Mouse (Mus musculus) thymus, postnatal 10 days (tissue): ENCODE data around the gene Klhl35.

ENCODE experiments used
- DNase-seq, 2 experiments: peaks; one replicate each; pipeline ENCODE4 v3.0.0; 2021; ENCODE audit warnings: low spot score in 2 of 2

Klhl35 gene

DNA sequence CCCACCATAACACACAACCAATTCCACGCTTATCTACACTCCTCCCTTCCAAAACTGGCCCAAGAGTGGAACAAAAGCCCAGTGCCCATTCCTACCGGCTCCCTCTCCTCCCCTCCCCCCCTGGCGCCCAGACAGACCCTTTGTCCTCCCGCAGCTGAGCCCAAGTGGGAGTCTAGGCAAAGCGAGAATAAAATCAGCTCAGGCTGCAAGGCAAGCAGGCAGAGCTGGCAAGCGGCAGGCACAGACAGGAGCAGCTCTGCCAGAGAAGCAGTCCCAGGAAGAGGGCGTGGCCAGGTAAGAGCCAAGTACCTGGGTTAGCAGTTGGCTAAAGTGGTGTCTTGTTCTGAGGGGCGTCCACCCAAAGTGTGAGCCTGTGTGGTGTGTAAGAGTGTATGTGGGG is at the start of gene Klhl35:
TSS of gene Klhl35 (plus strand) at position 194 of the 400 bp plus-strand sequence.
- DNase-seq, result no peak

DNA sequence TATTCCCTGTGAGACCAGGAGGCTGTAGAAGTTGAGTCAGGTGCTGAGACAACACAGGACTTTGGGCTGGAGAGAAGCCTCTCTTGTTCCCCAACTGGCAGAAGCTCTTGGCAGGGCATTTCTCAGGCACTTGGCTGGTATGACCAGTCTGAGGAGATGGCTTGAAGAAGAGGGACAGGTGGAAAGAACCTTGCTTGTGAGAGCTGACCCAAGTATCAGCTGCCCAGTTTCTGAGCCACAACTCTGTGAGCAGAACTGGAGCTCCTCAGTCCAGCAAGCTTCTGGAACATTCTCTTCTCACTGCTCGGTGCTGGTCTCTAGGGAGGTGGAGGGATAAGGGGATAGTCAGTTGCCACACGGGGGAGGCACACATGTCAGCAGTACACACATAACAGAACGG is 46.5 kb upstream of the Klhl35 start:
- DNase-seq, result no peak

DNA sequence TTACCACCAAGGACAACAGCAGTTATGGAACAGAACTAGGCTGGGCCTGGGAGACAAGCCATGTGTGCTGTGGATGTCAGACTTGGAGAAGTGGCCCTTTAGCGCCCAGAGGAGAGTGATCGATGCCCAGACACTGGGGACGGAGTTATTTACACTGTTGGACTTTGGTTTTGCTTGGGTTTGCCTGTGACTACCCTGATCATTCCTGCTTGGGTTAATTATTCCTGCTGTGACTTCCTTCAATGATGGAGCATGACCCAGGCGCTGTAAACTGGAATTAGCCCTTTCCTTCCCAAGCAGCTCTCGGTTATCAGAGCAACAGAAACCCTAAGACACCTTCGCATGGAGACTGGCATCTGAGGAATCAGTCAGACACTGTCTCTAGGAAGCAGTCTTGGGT is 44.8 kb upstream of the Klhl35 start:
- no peak for DNase-seq

DNA sequence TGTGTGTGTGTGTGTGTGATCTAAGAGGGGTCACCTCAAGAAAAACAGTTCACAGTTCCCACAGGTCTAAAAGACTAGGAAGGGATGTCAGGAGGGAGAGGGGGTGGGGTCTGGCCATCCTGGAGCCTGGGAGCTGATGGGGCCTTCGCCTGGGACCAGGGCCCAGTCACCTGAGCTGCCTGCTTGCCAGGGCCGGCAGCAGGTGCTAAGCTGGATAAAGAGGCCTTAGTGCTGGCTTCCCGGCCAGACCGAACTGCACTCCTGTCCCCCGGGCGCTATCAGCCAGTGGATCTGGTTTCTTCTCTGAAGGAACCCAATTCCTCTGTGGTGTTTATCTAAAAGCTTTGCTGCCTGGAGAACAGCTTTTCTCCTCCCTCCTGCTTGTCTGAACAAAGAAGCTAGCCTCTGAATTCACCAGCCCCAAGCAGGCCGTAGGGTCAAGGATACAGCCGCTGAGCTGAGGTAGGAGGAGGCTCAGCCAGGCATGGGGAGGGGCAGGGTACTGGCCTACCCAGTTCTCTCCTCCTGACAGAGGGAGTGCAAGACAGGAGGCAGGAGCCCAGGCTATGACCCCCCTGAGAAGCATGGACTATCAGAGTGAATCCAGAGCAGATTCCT is 41.2 kb upstream of the Klhl35 start:
- no peak for DNase-seq

DNA sequence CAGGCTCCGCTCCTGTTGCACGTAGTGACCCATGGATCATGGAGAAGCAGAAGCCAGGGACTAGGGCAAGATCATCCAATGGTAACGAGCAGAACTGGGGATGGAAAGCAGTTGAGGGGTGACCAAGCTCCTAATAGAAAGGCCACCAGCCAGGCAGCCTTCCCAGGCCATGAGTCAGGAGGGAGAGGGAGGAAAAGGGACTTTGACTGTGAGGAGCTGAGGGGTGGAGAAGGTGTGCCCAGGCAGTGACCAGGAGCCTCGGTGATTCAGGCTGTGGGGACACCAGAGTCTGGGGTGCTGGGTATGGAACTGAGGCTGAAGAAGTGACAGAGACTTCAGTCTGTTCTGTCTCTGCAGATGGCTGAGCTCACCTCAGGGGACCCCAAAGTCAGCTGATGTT is 40.1 kb upstream of the Klhl35 start:
- DNase-seq, result no peak

DNA sequence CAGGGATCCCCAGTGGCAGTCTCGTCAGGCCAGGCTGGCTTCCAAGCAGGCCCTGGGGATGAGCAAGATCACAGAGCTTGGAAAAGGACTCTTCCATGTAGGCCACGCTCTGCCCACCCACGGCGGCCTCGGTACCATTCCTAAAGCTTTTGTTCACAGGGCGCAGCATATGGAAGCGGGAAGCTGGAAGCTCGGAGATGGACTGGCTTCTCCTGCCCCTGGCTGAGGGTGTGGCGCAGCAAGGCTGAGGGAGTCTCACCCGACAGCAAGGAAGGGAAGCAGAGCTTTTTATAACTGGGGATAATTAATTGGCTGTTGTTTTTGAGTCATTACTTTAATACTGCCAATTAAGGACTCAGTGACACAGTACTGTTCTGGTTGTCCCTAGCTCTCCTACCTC is 38.8 kb upstream of the Klhl35 start:
- DNase-seq, result no peak

DNA sequence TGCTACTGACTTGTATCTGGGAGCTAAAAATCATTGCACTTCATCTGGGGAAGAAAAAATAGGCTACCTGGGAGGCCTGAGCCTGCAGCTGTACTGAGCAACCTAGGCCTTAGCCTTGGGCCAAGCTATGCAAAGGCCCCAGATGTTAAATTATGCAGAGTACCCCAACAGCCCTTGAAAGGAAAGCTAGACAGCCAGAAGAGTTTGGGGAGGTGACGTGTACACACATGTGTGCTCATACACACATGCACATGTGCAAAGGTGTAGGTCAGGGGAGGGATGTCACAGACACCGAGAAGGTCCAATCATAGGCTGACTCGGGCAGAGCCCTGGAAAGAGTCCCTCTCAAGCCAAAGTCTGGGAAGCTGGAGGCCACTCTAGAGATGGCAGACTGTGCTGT is 37.8 kb upstream of the Klhl35 start:
- DNase-seq, result no peak

DNA sequence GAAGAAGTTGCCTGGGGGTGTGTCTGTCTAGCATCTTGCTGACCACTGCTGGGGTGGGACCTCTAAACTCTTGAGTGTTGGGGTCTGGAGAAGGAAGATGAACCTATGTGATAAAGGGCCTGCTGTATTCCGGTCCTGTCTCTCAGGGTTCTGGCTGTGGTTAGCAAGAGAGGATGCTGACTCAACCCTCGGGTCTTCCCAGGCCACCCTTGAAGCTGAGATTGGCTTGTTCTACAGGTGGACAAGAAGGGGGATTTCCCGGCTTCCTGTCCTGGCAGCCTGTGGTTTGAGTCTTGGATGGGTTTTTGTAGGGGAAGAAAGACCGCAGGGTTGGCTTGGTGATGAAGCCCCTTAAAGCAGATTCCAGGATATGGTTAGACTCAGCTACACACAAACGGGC is 37.0 kb upstream of the Klhl35 start:
- no peak for DNase-seq

DNA sequence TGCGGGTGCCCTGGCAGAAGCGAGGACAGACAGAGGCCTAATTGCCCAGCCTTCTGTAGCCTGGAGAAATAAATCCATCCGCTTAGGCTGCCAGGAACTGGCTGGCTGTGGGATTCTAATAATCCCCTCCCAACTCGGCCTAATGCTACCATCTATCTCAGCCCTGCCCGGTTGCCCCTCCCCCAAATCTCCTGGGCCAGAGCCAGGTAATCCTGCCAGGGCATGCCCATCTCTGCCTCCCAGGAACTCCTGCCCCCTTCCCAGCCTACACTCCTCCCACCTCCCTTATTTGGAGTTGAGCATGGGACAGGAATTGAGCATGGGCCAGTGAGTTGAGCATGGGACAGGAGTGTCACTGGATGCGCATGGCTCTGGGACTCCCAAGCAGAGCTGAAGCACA is 36.0 kb upstream of the Klhl35 start:
- no peak for DNase-seq

DNA sequence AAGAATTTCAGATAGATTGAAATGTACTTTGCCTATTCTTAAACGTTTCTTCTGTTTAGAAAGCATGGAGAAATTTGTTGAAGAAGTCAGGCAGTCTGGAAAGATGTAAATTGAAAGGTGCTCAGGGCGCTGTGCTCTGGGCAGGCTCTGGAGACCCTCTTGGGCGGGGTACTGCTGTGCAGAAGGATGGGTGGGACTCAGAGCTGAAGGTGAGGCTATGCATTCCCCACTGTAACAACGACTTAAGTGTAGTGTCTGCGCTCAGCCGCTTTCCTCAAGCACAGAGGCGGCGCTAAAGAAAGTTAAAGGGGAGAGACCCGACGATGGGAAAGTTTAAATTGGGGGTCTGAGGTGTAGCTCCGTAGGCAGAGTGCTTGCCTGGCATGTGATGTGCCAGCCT is 35.6 kb upstream of the Klhl35 start:
- DNase-seq, result no peak

DNA sequence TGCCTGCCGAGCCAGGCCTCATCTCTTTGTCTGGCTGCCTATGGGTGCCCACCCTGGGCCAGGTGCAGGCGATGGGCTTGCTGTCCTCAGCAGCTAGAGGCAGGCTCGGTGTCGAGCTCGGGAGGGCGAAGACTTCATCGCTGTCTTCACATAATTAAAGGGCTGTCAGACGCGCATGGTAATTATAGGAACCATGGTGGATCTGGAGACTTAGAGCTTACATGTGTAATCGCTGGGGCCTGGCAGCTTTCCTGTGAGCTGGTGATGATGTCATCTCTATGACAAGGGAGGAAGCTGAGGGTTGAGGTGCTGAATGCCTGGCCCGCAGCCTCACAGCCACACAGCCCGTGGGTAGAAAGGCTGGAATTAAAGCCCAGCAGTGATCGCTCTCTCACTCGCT is 33.6 kb upstream of the Klhl35 start:
- DNase-seq, result no peak

DNA sequence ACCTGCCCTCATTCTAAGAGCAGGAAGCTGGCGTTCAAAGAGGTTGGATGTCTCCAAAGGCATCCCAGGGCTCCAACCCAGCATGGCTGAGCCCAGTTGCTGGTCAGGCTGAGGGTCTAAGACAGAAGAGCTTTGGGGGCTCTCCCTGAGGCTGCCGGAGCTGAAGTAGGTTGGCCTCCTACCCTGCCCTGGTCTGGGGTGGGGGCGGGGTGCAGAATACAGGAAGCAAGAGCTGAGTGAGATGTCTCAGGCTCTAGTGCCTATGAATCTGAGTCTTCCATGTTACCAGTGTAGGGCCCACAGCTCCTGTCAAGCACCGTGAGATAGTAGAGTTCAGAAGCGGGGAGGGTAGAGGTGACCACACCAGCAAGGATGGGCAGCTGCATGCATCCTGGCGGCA is 32.9 kb upstream of the Klhl35 start:
- DNase-seq, result no peak

DNA sequence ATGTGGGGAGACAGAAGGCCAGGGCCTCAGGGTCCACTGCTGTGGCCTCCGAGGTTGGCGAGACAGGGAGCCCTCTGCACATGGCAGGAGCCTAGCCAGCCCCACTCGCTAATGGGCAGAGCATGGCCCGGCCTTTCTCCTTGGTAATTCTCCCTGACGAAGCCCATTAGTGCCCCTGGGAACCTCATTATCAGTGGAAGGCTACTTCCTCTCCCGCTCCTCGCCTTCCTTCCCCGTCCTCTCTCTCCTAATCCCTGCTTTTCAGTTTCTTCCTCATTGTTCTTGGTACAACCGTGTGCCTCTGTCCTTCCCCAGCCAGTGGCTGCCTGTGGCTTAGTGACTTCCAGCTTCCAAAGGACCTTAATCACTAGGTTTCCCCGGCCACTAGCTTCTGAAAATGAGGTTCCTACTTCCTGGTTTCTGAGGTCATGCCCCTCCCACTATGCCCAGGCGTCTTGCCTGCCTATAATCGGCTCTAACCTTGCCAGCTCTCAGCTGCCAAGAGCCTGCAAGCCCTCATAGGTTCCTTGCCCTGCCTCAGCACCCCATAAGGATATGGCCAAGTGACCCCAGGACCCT is 31.0 kb upstream of the Klhl35 start:
- DNase-seq, result no peak

DNA sequence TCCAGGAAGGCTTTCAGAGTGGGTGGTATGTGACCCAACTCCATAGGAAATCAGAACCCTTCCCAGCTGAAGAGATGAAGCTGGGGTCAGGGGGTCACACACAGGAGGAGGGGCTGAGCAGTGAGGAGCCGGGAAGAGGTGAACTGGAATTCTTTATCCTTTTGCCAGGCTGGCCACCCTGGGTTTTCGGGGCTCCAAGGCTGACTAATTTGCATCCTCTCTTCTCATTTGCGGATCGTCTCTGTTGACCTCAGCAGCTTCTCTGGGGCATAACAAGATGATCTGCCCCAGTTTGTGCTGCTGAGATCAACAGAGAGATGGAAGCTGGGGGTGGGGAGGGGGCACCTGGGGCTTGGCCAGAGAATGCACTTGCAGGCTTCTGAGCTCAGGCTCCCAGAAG is 29.3 kb upstream of the Klhl35 start:
- DNase-seq, result no peak

DNA sequence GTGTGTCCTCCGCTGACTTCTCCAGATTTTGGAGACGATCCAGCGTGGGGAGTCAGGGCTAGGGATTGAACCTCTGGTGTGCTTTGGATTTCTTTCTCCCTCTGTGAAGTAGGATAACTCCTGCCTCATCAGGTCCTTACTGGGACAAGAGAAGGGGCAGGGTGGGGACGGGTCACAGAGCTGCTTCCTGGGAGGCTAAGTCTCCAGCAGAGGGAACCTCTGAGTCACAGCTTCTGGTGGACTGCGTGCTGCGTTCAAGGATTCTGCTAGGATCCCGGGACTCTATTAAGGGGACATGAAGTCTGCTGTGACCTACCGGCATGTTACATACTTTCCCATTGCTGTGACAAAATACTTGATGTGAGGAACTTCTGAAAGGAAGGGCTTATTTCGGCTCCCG is 26.9 kb upstream of the Klhl35 start:
- DNase-seq, result no peak

DNA sequence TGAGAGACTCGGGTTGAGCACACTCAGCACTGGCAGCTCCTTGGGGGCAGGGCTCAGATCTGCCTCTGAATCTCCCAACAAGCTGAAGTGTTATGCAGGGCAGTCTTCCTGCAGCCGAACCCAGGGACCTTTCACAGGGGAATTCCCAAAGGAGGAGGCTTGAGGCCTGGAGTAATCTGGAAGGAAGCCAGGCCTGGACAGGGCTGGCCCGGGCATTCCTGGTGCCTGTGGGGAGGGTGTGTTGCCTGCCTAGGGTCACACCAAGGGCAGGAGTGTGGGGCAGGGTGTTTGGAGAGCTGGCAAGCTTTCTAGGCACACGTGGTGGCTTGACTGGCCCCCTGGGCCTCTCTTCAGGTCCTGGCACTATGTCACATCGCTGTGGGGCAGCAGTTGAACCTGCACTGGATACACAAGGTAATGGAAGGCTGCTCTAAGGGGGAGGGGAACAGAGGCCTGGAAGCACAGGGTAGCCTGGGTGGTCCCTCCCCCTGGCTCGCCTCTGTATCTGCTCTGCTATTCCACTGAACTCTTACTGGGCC is 24.2 kb upstream of the Klhl35 start:
- no peak for DNase-seq

DNA sequence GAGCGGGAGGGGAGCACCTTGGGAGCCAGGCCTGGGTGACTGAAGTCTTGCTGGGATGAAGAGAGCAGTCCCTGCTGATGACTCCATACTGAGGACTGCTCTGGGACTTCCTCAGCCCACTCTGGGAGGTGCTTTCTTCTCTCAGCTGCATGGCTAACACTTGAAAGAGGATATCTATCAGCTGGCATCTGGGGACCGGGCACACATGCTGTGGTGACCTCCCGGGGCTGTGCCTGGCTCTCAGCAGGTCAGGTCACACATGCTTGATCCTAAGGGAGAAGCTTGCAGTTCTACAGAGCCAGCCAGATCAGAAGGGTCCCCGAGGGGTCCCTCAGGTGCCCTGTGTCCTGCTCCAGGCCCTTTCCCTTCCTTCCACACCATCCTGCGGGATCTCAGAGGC is 22.6 kb upstream of the Klhl35 start:
- no peak for DNase-seq

DNA sequence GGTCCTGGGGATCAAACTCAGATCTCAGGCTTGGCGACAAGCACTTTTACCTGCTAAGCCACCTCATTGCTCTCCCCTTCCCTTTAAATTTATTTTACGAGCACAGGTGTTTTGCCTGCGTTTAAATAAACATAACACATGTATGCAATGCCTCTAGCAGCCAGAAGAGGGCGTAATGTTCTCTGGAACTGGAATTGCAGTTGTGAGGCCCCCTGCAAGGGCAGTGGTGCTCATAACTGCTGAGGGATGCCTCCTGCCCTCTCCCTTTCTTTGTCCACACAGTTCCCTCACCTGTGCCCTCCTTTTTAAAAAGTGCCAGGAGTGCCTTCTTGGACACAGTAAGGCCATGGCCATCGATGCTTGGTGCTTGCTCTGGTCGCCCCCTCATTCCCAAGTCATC is 21.8 kb upstream of the Klhl35 start:
- DNase-seq, result no peak

DNA sequence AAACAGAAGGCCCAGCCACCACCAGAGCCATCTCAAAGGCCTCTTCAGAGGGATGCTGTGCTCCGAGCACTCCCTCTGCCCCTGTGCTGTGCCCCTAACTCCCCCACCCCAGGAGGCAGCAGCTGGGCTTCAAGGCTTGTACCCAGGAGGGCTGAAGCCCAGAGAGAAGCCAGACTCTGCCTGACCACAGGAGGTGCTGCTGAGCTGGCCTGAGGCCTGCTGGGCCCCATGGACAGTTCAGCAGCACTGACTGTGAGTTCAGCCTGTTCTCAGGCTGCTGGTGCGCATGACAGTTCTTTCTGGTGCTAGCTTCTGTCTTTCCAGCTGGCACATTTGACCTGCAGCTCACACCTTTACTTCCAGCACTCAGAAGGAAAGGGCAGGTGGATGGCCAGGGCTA is 20.0 kb upstream of the Klhl35 start:
- no peak for DNase-seq

DNA sequence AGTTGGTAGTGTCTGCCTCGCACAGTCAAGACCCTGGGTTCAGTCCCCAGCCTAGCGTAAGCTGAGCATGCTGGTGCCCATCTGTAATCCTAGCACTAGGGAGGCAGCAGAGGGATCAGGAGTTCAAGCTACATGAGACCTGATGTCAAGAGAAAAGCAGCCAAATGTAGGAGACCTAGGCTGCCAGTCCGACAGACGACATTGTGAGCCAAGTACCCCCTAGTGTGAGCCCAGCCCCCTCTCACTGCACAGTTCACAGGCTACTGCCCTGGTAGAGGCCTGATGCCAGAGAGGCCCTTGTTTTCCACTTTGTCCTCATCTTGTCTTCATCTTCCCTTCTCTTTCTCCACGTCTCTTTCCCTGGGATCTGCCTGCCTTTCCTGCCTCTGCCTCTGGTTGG is 18.5 kb upstream of the Klhl35 start:
- no peak for DNase-seq

DNA sequence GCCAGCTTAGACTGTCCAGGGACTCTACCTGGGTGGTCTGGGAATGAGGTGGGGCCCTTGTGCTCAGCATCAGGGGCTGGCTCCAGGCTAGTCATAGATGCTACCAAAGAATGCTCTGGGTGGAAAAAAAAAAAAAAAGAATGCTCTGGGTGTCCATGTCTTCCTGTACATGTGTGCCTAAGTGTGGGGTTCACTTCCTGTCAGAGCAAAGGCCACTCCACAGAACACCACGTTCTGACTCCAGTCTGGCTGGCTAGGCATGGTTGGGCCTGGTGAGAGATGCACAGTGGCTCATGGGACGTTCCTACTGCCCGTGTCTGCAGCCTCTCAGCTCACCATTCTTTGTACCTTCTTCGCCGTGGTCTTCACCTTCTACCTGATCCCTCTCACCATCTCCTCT is 17.2 kb upstream of the Klhl35 start:
- no peak for DNase-seq

DNA sequence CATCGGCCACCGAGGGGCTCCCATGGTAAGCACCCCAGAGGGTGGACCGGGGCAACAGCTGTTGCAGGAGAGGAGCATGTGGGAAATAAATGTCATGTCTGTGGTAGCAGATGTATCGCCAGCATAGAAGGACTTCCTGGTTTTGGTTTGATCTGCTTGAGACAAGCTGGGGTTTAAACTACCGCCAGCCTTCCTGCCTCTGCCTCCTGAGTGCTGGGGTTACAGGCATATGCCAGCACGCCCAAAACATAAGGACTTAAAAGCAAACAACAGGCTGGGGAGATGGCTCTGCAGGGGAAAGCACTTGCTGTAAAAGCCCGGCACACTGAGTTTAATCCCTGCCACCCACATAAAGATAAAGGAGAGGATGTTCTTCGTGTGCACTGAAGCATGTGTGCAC is 16.7 kb upstream of the Klhl35 start:
- peak in 1 of 2 experiments; percentile 19 for DNase-seq

DNA sequence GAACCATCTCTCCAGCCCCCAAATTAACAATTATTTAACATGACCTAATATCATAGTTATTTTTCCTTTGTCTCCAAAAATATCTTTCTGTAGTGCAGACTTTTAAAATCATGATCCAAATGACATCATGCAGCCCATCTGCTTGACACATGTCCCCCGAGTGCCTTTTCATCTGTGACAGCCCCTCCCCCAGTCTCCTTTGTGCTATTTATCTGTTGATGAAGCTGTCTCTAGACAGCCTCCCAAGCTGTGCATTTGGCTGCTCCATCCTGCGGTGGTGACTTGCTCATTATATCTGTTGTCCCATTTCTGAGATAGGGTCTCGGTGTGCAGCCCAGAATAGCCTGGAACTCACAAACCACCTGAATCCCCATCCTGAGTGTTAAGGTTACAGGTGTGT is 16.1 kb upstream of the Klhl35 start:
- DNase-seq, result no peak

DNA sequence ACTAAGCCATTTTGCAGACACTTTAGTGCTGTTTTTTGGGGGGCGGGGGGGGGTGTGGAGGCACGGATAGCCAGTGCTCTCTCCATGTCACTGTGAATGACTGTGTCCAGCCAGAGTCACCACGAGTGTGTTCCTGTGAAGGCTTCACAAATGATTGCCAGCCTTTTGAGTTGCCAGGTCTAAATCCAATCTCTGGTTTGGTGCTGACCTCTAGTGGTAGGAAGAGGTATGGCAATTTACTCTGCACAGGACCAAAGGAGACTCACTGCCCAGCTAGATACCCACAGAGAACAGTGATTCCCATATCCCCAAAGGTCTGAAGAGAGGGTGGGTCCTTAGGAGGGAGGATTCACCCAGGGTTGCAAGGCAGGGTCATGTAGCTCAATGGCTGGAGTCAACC is 15.1 kb upstream of the Klhl35 start:
- DNase-seq, result peak; percentile 36 to 68
